Mouse (Mus musculus) heart, embryonic 16.5 days (tissue): ENCODE results near the gene Impg1. TPM values are rescaled to one million over a fixed set of nuclear protein-coding genes. Genes with fewer than 3 reads are reported as not detected.

ENCODE experiments used
- ATAC-seq: fragments of 200-750 bp; cut with Nextera tagmentation; replicated peaks from 2 replicates; pipeline ENCODE4 v1.8.0; 2017; ENCODE audit warnings: moderate number of reproducible peaks; ENCODE audit not compliant: insufficient read depth, low FRiP score; ENCODE audit errors: extremely low read depth
- H3K27ac ChIP-seq: fragments of 300-500 bp; sonication (generic); 2 replicates; pipeline ENCODE4 v1.5.1; 2014; ENCODE audit warnings: mild to moderate bottlenecking, low read length, control low read depth, moderate library complexity
- H3K27me3 ChIP-seq: fragments of 300-500 bp; sonication (generic); 2 replicates; pipeline ENCODE4 v1.6.1; 2014; ENCODE audit warnings: low read length, mixed read lengths; ENCODE audit not compliant: control insufficient read depth, insufficient read depth
- H3K36me3 ChIP-seq: fragments of 300-500 bp; sonication (generic); 2 replicates; pipeline ENCODE4 v1.6.1; 2014; ENCODE audit not compliant: control insufficient read depth, insufficient read depth
- H3K4me1 ChIP-seq: fragments of 300-500 bp; sonication (generic); 2 replicates; pipeline ENCODE4 v1.6.1; 2014; ENCODE audit warnings: low read length, mixed read lengths; ENCODE audit not compliant: control insufficient read depth, insufficient read depth
- H3K4me2 ChIP-seq: fragments of 300-500 bp; sonication (generic); 2 replicates; pipeline ENCODE4 v1.6.1; 2014; ENCODE audit warnings: low read depth, mild to moderate bottlenecking, control low read depth, low read length
- H3K4me3 ChIP-seq: fragments of 300-500 bp; sonication (generic); 2 replicates; pipeline ENCODE4 v1.5.1; 2014; ENCODE audit warnings: mild to moderate bottlenecking, control low read depth, low read length
- H3K9ac ChIP-seq: fragments of 300-500 bp; sonication (generic); 2 replicates; pipeline ENCODE4 v1.6.1; 2014; ENCODE audit warnings: low read length, control low read depth
- H3K9me3 ChIP-seq: fragments of 300-500 bp; sonication (generic); replicated peaks from 2 replicates; pipeline ENCODE4 v1.6.1; 2016; ENCODE audit warnings: low read length; ENCODE audit not compliant: control insufficient read depth
- WGBS: fragments of 180-500 bp; shearing (Covaris S2); extraction: QIAGEN DNeasy Blood & Tissue Kit; methylation state at CpG from one replicate; pipeline ENCODE4 v1.1.7; 2014; 5-methylcytosine and 5-hydroxymethylcytosine counted together
- polyA plus RNA-seq: library from polyadenylated mRNA; unstranded; fragments of >200 nt; fragmentation: Nextera tagmentation; extraction: Ambion mirVana; gene quantifications from 2 replicates; pipeline ENCODE4 v1.2.1, GENCODE M21; 2015

The Impg1 gene
- polyA plus RNA-seq, 1 experiment from 2014 or later, result not detected

GRCm38 (mm10) chr9:80387890-80388289 lies 77.4 kb downstream of the Impg1 start:
- Histone ChIP-seq H3K4me1 (peaks cover 8% of the 10 kb centered on the region; the same call in 1 of the 2 replicates), H3K9ac (no peak overlapping the region), H3K27me3 (no peaks in the 10 kb centered on the region), H3K4me2 (no peak overlapping the region), H3K9me3 (no peaks in the 10 kb centered on the region), H3K27ac (no peak overlapping the region), H3K4me3 (no peak overlapping the region), H3K36me3 (no peaks in the 10 kb centered on the region)
- 90% methylated on average over 3 of the region's 3 CpGs for WGBS
- no peak for ATAC-seq

GRCm38 (mm10) chr9:80386492-80386891 lies 78.8 kb downstream of the Impg1 start:
- 0 out of 2 replicates have a peak, but pooled peaks have one; percentile 49 for ATAC-seq
- WGBS, result 21% methylated on average over 5 of the region's 5 CpGs

GRCm38 (mm10) chr9:80386000-80386399 lies 79.3 kb downstream of the Impg1 start:
- Histone ChIP-seq H3K27me3 (no peaks in the 10 kb centered on the region), H3K27ac (no peak overlapping the region), H3K4me2 (no peak overlapping the region), H3K36me3 (no peaks in the 10 kb centered on the region), H3K9ac (no peak overlapping the region), H3K4me3 (no peak overlapping the region), H3K9me3 (no peaks in the 10 kb centered on the region), H3K4me1 (peaks cover 8% of the 10 kb centered on the region; the same call in 1 of the 2 replicates)
- 55% methylated on average over 7 of the region's 7 CpGs for WGBS
- ATAC-seq, result no peak

More at GRCm38 (mm10) chr9:80386492-80386891, 78.8 kb downstream of the Impg1 start:
- no peak overlapping the region for H3K4me3 ChIP-seq
- H3K9ac ChIP-seq, result no peak overlapping the region
- H3K27ac ChIP-seq, result no peak overlapping the region
- peaks cover 8% of the 10 kb centered on the region; the same call in 1 of the 2 replicates for H3K4me1 ChIP-seq
- no peaks in the 10 kb centered on the region for H3K27me3 ChIP-seq
- H3K9me3 ChIP-seq, result no peaks in the 10 kb centered on the region
- H3K36me3 ChIP-seq, result no peaks in the 10 kb centered on the region
- no peak overlapping the region for H3K4me2 ChIP-seq

- ATAC-seq, result no peak
- no peak overlapping the region for H3K27ac ChIP-seq
- 53% methylated on average over 4 of the region's 4 CpGs for WGBS
- H3K27me3 ChIP-seq, result no peaks in the 10 kb centered on the region
- H3K9ac ChIP-seq, result no peak overlapping the region
- no peak overlapping the region for H3K4me2 ChIP-seq
- peaks cover 8% of the 10 kb centered on the region; the same call in 1 of the 2 replicates for H3K4me1 ChIP-seq
- no peaks in the 10 kb centered on the region for H3K36me3 ChIP-seq
- H3K4me3 ChIP-seq, result no peak overlapping the region
- H3K9me3 ChIP-seq, result no peaks in the 10 kb centered on the region
Observed at GRCm38 (mm10) chr9:80382711-80383110, 82.6 kb downstream of the Impg1 start.

- no peak overlapping the region for H3K9ac ChIP-seq
- no peak overlapping the region for H3K4me3 ChIP-seq
- H3K36me3 ChIP-seq, result no peaks in the 10 kb centered on the region
- H3K27me3 ChIP-seq, result no peaks in the 10 kb centered on the region
- peaks cover 5% of the 10 kb centered on the region; the same call in 1 of the 2 replicates for H3K4me1 ChIP-seq
- no peaks in the 10 kb centered on the region for H3K9me3 ChIP-seq
- WGBS, result 93% methylated on average over 2 of the region's 2 CpGs
- H3K27ac ChIP-seq, result no peak overlapping the region
- H3K4me2 ChIP-seq, result no peak overlapping the region
- no peak for ATAC-seq
Observed at GRCm38 (mm10) chr9:80380078-80380645, 85.1 kb downstream of the Impg1 start.

- Histone ChIP-seq H3K27ac (no peak overlapping the region), H3K9me3 (no peaks in the 10 kb centered on the region), H3K9ac (no peak overlapping the region), H3K4me2 (no peak overlapping the region), H3K4me3 (no peak overlapping the region), H3K27me3 (no peaks in the 10 kb centered on the region), H3K4me1 (peaks cover 9% of the 10 kb centered on the region), H3K36me3 (no peaks in the 10 kb centered on the region)
- ATAC-seq, result no peak
- WGBS, result 67% methylated on average over 1 of the region's 1 CpGs
Observed at GRCm38 (mm10) chr9:80374100-80374499, 91.2 kb downstream of the Impg1 start.

GRCm38 (mm10) chr9:80373304-80373739 lies 92.0 kb downstream of the Impg1 start:
- peak overlapping the region; percentile 15; the same call in 1 of the 2 replicates for H3K4me2 ChIP-seq
- 44% methylated on average over 5 of the region's 5 CpGs for WGBS
- H3K9ac ChIP-seq, result no peak overlapping the region
- H3K27ac ChIP-seq, result no peak overlapping the region
- H3K4me1 ChIP-seq, result peaks cover 9% of the 10 kb centered on the region
- no peaks in the 10 kb centered on the region for H3K36me3 ChIP-seq
- ATAC-seq, result peak; percentile 58
- no peak overlapping the region for H3K4me3 ChIP-seq
- no peaks in the 10 kb centered on the region for H3K27me3 ChIP-seq
- H3K9me3 ChIP-seq, result no peaks in the 10 kb centered on the region

- Histone ChIP-seq H3K9ac (no peak overlapping the region), H3K36me3 (no peaks in the 10 kb centered on the region), H3K9me3 (no peaks in the 10 kb centered on the region), H3K27me3 (no peaks in the 10 kb centered on the region), H3K4me3 (no peak overlapping the region), H3K4me2 (no peak overlapping the region), H3K4me1 (peaks cover 6% of the 10 kb centered on the region), H3K27ac (no peak overlapping the region)
- ATAC-seq, result no peak
- 51% methylated on average over 2 of the region's 2 CpGs for WGBS
Observed at GRCm38 (mm10) chr9:80368636-80369035, 96.6 kb downstream of the Impg1 start.

GRCm38 (mm10) chr9:80367520-80368204 lies 97.6 kb downstream of the Impg1 start:
- Histone ChIP-seq H3K36me3 (no peaks in the 10 kb centered on the region), H3K27me3 (no peaks in the 10 kb centered on the region), H3K4me1 (no peaks in the 10 kb centered on the region), H3K4me2 (no peak overlapping the region), H3K27ac (no peak overlapping the region), H3K9ac (no peak overlapping the region), H3K9me3 (no peaks in the 10 kb centered on the region), H3K4me3 (no peak overlapping the region)
- WGBS, result 80% methylated on average over 2 of the region's 2 CpGs
- ATAC-seq, result no peak
